Mouse (Mus musculus): ENCODE measurements around the gene Mpp3. TPM values are rescaled to one million over a fixed set of nuclear protein-coding genes. Genes with fewer than 3 reads are reported as not detected.
A peak's percentile ranks its signal among the peaks of the same experiment; 100 is the strongest.
"Not testable (repeated sequence)": the region's sequence is repeated elsewhere in the genome, so short reads cannot be mapped to it uniquely, and the experiment has no call there.

Mpp3 gene
- polyA plus RNA-seq, 1 experiment from 2014 or later: 56.6 TPM

DNA sequence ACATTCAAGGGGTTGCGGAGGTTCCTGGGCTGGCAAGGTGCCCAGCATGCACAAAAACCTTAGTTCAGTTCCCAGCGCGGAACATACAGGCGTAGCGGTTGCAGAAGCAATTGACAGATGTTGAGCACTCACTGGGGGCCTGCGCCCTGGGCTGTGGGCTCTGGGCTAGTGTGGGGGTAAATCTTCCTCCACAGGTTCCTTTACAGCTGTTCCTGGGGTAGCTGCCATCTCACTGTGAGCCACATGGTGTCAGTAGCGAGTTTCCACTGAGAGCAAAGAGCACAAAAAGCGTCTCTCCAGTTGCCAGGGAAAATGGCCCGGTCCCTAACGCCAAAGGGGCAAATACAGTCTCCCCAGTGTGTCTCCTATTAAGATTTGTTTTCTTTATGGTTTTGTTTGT, 42.3 kb downstream of the Mpp3 start:
- Histone ChIP-seq H3K9ac (replicated peaks) (no peak overlapping the region), H3K27ac (replicated peaks) (no peak overlapping the region), H3K4me3 (replicated peaks) (no peak overlapping the region), H3K4me1 (peaks cover 30% of the 10 kb centered on the region), H3K36me3 (no peaks in the 10 kb centered on the region), H3K4me2 (peak overlapping the region; percentile 35), H3K9me3 (replicated peaks) (no peaks in the 10 kb centered on the region), H3K27me3 (replicated peaks) (no peaks in the 10 kb centered on the region)
- 4% methylated on average over 10 of the region's 10 CpGs for WGBS
- no peak for ATAC-seq (ENCODE audit: low FRiP score)

- 71% methylated on average over 6 of the region's 6 CpGs for WGBS
- H3K9ac ChIP-seq (replicated peaks); H3K27me3 ChIP-seq (replicated peaks); H3K27ac ChIP-seq (replicated peaks); H3K9me3 ChIP-seq (replicated peaks); H3K36me3 ChIP-seq; H3K4me3 ChIP-seq (replicated peaks); ATAC-seq (ENCODE audit: low FRiP score): not testable (repeated sequence)
- Histone ChIP-seq H3K4me2 (peak overlapping the region; percentile 99), H3K4me1 (peaks cover 30% of the 10 kb centered on the region)
These were observed 42.8 kb downstream of the Mpp3 start for GRCm38 (mm10) chr11:101985450-101985849.

DNA sequence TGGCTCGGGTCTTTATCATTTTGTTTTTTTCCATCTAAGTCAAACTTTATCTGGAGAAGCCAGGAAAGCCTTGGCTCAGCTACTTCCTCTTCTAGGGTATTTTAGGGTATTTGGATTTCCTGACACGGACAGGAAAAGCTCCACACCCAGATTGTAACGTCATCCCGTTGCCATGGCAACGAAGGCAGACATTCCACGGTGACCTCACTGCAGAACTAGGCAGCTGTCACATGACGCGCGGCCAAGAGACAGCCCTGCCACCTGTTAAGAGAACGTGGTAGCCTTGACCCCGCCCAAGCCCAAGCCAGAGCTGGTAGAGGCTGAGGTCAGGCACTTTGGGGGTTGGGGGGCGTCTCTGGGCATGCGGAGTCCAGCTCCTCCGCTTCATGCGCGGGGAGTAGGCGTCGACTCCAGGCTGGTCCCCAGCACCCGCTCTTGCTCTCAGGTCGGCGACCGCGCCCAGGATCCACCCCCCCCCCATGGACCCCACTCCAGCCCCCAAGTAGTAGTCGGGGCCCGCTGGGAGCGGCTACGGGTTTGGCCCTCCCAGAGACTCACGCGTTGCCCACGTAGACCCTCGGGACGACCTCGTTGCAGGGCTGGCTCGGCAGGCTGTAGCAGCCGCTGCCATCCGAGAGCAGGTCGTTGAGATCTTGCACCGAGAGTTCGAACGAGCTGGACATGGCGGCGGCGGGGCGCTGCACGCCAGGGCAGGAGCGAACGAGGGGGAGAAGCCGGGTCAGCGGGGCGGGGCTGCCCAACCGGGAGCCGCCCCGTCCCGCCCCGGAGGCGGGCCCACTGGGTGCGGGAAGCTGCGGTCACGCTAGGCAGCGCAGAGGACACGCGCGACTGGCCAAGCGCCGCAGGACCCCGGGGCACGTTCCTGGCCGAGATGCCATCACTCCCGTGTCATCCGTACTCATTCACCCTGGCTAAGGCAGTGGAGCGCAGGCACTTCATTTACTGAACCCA, 43.9 kb downstream of the Mpp3 start, which contains the start of gene Cfap97d1:
Gene Cfap97d1, plus strand, starts transcription at position 226 of the 972 bp plus-strand sequence.
- H3K36me3 ChIP-seq: 0 out of 2 replicates have a peak, but pooled peaks cover 2% of the 10 kb centered on the region
- H3K27me3 ChIP-seq (replicated peaks): no peaks in the 10 kb centered on the region
- H3K9ac ChIP-seq (replicated peaks): peak within 1 kb of the TSS; percentile 76
- H3K4me1 ChIP-seq: peaks cover 30% of the 10 kb centered on the region
- H3K4me3 ChIP-seq (replicated peaks): peak within 1 kb of the TSS; percentile 75
- WGBS: under 1% methylated on average over 65 of the region's 71 CpGs
- peak within 1 kb of the TSS; percentile 83 for H3K27ac ChIP-seq (replicated peaks)
- ATAC-seq (ENCODE audit: low FRiP score): peak; percentile 81
- peak within 1 kb of the TSS; percentile 99 for H3K4me2 ChIP-seq
- no peaks in the 10 kb centered on the region for H3K9me3 ChIP-seq (replicated peaks)

DNA sequence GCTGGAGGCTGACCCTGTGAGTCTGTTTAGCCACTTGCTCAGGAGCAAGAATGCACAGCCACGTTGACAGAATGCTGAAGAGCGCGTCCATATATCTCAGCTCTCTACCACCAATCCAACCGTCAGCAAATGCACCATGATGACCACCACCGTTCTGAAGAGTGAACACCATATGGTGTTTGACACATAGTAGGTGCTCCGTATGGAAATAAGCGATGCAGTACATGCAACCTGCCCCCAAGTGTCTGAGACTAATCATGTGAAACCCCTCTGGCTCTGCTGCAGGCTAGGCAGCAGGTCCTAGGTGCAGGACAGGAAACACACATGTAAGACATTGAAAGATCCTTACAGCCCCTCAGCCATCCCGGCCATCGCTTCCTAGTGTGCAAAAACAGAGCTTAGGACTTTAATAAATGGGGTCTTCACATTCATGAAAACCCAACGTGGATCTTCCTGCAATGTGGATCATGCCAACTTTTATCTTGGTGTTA, 44.8 kb downstream of the Mpp3 start:
- H3K4me2 ChIP-seq: peak overlapping the region; percentile 99
- no peaks in the 10 kb centered on the region for H3K9me3 ChIP-seq (replicated peaks)
- WGBS: 68% methylated on average over 10 of the region's 10 CpGs
- H3K9ac ChIP-seq (replicated peaks): no peak overlapping the region
- H3K27me3 ChIP-seq (replicated peaks): no peaks in the 10 kb centered on the region
- 0 out of 2 replicates have a peak, but pooled peaks cover 6% of the 10 kb centered on the region for H3K36me3 ChIP-seq
- H3K4me3 ChIP-seq (replicated peaks): peak overlapping the region; percentile 75
- no peak overlapping the region; the same call in 1 of the 2 replicates for H3K27ac ChIP-seq (replicated peaks)
- ATAC-seq (ENCODE audit: low FRiP score): no peak
- peaks cover 30% of the 10 kb centered on the region for H3K4me1 ChIP-seq

DNA sequence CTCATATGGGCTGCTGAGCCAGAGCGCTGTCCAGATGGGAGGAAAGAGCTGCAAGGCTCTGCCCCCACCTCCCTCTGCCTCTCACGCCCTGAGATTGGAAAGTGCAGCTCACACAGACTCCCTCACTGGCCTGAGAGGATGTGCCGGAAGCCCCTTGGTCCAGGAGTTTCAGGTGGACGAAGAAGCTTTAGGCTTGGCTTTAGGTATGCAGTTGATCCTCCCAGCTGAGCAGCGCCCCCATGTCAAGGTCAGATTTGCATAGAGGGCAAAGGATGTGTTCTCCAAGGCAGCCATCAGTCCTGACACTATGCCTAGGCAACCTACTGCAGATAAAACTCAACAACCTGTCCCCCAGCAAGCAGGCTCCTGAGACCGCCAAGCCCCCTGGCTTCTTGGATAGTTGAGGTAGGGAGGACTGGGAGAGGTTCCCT, 45.3 kb downstream of the Mpp3 start:
- H3K4me2 ChIP-seq: peak overlapping the region; percentile 99
- no peak overlapping the region for H3K9ac ChIP-seq (replicated peaks)
- H3K9me3 ChIP-seq (replicated peaks): no peaks in the 10 kb centered on the region
- WGBS: 75% methylated on average over 6 of the region's 6 CpGs
- H3K4me1 ChIP-seq: peaks cover 30% of the 10 kb centered on the region
- no peaks in the 10 kb centered on the region for H3K27me3 ChIP-seq (replicated peaks)
- no peak overlapping the region for H3K4me3 ChIP-seq (replicated peaks)
- H3K36me3 ChIP-seq: 0 out of 2 replicates have a peak, but pooled peaks cover 6% of the 10 kb centered on the region
- ATAC-seq (ENCODE audit: low FRiP score): no peak
- no peak overlapping the region for H3K27ac ChIP-seq (replicated peaks)

DNA sequence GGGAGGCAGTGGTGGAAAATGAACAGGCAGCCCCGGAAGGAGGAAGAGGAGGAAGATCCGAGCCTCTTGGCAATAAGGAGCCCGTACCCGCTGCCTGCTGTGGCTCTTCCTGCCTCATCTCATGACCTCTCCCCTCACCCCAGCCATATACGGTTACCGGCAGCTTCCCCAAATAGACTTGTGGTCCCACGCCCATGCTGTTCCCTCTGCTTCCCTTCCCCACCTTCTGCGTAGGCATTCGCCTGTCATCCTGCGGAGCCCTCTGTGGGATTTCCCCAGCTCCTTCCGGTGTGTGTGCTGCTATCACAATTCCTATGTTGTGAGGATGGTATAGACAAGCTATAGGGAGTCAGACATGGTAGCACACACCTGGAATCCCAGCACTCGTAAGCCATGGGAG, 46.4 kb downstream of the Mpp3 start:
- H3K9ac ChIP-seq (replicated peaks): no peak overlapping the region
- H3K27ac ChIP-seq (replicated peaks): no peak overlapping the region
- H3K9me3 ChIP-seq (replicated peaks): no peaks in the 10 kb centered on the region
- no peaks in the 10 kb centered on the region for H3K27me3 ChIP-seq (replicated peaks)
- H3K4me1 ChIP-seq: peaks cover 30% of the 10 kb centered on the region
- 0 out of 2 replicates have a peak, but pooled peaks cover 6% of the 10 kb centered on the region for H3K36me3 ChIP-seq
- H3K4me2 ChIP-seq: no peak overlapping the region
- ATAC-seq (ENCODE audit: low FRiP score): no peak
- no peak overlapping the region for H3K4me3 ChIP-seq (replicated peaks)
- WGBS: 85% methylated on average over 12 of the region's 12 CpGs

DNA sequence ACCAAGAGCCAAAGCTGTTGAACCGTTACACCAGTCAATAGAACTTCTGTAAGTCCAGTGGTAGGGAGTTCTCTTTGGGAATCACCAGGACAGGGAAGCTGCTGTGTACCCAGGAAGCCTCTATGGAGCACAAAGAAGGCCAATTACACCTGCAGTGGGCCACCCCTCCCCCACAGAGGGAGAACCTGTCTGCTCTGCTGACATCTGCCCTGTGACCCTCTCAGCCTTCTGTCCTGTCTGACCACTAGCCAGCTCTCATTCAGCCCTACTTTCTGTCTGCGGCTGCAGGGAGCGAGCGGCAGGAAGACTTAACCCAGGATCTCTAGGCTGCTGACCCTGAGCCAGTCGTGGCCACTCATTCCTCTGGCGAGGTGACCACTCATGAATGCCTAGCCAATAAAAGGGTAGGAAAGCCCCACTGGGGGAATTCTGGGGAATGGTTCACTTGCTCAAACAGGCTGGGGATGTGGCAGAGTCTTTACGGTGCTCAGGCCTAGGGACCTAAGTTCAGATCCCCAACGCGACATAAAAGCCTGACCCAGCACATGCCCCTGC, 47.6 kb downstream of the Mpp3 start:
- ATAC-seq (ENCODE audit: low FRiP score): no peak
- WGBS: 82% methylated on average over 9 of the region's 9 CpGs
- Histone ChIP-seq H3K9me3 (replicated peaks) (no peaks in the 10 kb centered on the region), H3K9ac (replicated peaks) (no peak overlapping the region), H3K27me3 (replicated peaks) (no peaks in the 10 kb centered on the region), H3K36me3 (0 out of 2 replicates have a peak, but pooled peaks cover 6% of the 10 kb centered on the region), H3K4me2 (no peak overlapping the region), H3K4me3 (replicated peaks) (no peak overlapping the region), H3K4me1 (peaks cover 22% of the 10 kb centered on the region), H3K27ac (replicated peaks) (no peak overlapping the region)

GRCm38 (mm10) chr11:101979140-101979539, 49.1 kb downstream of the Mpp3 start:
- Histone ChIP-seq H3K27me3 (replicated peaks) (no peaks in the 10 kb centered on the region), H3K4me1 (peaks cover 14% of the 10 kb centered on the region), H3K9me3 (replicated peaks) (no peaks in the 10 kb centered on the region), H3K9ac (replicated peaks) (no peak overlapping the region), H3K27ac (replicated peaks) (no peak overlapping the region), H3K4me2 (no peak overlapping the region), H3K4me3 (replicated peaks) (no peak overlapping the region), H3K36me3 (0 out of 2 replicates have a peak, but pooled peaks cover 6% of the 10 kb centered on the region)
- ATAC-seq (ENCODE audit: low FRiP score): no peak
- 86% methylated on average over 5 of the region's 5 CpGs for WGBS

DNA sequence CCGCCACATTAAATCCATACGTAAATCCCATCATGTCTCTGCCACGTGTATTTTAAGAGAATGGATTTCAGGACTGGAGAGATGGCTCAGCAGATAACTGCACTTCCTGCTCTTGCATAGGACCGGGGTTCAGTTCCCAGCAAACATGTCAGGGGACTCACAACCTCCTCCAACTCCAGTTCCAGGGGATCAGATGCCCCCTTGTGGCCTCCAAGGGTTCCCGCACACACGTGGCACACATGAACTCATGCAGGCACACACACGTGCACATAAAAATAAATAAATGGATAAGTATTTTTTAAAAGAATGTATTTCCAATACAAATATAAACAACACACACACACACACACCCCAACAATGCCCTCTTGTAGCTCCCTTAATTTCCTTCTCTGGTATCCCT, 51.3 kb downstream of the Mpp3 start:
- Histone ChIP-seq H3K4me3 (replicated peaks) (no peak overlapping the region), H3K9ac (replicated peaks) (no peak overlapping the region), H3K4me2 (no peak overlapping the region), H3K27ac (replicated peaks) (no peak overlapping the region), H3K9me3 (replicated peaks) (no peaks in the 10 kb centered on the region), H3K27me3 (replicated peaks) (no peaks in the 10 kb centered on the region), H3K4me1 (no peaks in the 10 kb centered on the region), H3K36me3 (0 out of 2 replicates have a peak, but pooled peaks cover 6% of the 10 kb centered on the region)
- 95% methylated on average over 7 of the region's 7 CpGs for WGBS
- ATAC-seq (ENCODE audit: low FRiP score): no peak

DNA sequence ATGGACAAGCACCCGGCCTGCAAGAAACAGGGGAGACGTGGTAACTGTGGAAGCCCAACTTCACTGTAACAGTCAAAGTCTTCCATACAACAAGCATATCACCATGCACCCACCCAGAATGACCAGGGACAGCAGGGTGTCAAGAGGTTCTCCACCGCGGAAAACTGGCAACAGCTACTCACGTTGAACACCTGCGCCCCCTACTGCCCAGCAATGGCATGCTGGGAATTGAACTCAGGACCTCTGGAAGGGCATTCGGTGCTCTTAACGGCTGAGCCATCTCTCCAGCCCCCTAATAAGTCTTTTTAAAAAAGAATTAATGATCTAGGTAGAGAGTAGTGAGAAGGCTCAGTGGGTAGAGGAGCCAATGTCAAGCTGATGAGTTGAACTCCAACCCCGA, 53.3 kb downstream of the Mpp3 start:
- H3K27me3 ChIP-seq (replicated peaks): no peaks in the 10 kb centered on the region
- H3K27ac ChIP-seq (replicated peaks): no peak overlapping the region
- ATAC-seq (ENCODE audit: low FRiP score): no peak
- no peak overlapping the region for H3K4me3 ChIP-seq (replicated peaks)
- H3K4me1 ChIP-seq: no peaks in the 10 kb centered on the region
- 53% methylated on average over 9 of the region's 9 CpGs for WGBS
- H3K9ac ChIP-seq (replicated peaks): no peak overlapping the region
- H3K36me3 ChIP-seq: 0 out of 2 replicates have a peak, but pooled peaks cover 6% of the 10 kb centered on the region
- H3K9me3 ChIP-seq (replicated peaks): no peaks in the 10 kb centered on the region
- H3K4me2 ChIP-seq: no peak overlapping the region

DNA sequence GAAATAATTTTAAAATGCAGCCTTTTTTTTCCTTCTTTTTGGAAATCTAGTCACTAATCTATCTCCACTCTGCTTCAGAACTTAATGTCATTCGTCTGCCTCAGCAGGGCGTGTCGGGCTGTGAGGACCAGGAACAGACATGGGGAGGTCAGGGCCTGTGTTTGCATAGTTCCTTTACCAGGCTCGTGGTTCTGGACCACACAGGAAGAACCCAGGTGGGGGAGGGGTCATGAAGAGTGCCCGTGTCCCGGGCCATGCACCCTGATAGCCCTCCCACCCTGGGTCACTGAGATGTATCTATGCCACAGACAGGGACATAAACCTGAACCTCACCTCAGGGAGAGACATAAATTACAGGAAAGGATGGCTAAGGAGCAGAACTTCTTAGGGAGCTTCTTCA, 54.1 kb downstream of the Mpp3 start:
- H3K9me3 ChIP-seq (replicated peaks): no peaks in the 10 kb centered on the region
- no peak for ATAC-seq (ENCODE audit: low FRiP score)
- no peaks in the 10 kb centered on the region for H3K27me3 ChIP-seq (replicated peaks)
- H3K27ac ChIP-seq (replicated peaks): no peak overlapping the region
- H3K9ac ChIP-seq (replicated peaks): no peak overlapping the region
- no peak overlapping the region for H3K4me3 ChIP-seq (replicated peaks)
- H3K4me1 ChIP-seq: no peaks in the 10 kb centered on the region
- 0 out of 2 replicates have a peak, but pooled peaks cover 4% of the 10 kb centered on the region for H3K36me3 ChIP-seq
- no peak overlapping the region for H3K4me2 ChIP-seq
- WGBS: 58% methylated on average over 6 of the region's 6 CpGs

Measured in neural tube, embryonic 15.5 days (tissue).